Mouse (Mus musculus) testis, adult 2 months (tissue): Measurements from ENCODE around the gene Ifnl3. TPM values are rescaled to one million over a fixed set of nuclear protein-coding genes. Genes with fewer than 3 reads are reported as not detected.
"Not testable (repeated sequence)": the region's sequence is repeated elsewhere in the genome, so short reads cannot be mapped to it uniquely, and the experiment has no call there.

Experiments
- H3K27ac ChIP-seq: fragments of 200-500 bp; 2 replicates; pipeline ENCODE4 v1.5.1; 2012; ENCODE audit warnings: low read depth, low read length; ENCODE audit not compliant: control insufficient read depth, insufficient read depth
- H3K27me3 ChIP-seq: fragments of 200-500 bp; 2 replicates; pipeline ENCODE4 v1.6.1; 2012; ENCODE audit warnings: mild to moderate bottlenecking, low read length, moderate library complexity; ENCODE audit not compliant: control insufficient read depth, insufficient read depth
- H3K36me3 ChIP-seq: fragments of 200-500 bp; 2 replicates; pipeline ENCODE4 v1.6.1; 2012; ENCODE audit warnings: mild to moderate bottlenecking, low read length; ENCODE audit not compliant: control insufficient read depth, insufficient read depth
- H3K4me1 ChIP-seq: fragments of 200-500 bp; 2 replicates; pipeline ENCODE4 v1.6.1; 2012; ENCODE audit warnings: low read length; ENCODE audit not compliant: control insufficient read depth, insufficient read depth
- H3K4me3 ChIP-seq: fragments of 200-500 bp; 2 replicates; pipeline ENCODE4 v1.5.1; 2012; ENCODE audit warnings: low read depth, mild to moderate bottlenecking, low read length, moderate library complexity, mixed read lengths; ENCODE audit not compliant: control insufficient read depth
- CTCF ChIP-seq: fragments of 200-500 bp; IDR thresholded peaks from 2 replicates; pipeline ENCODE4 v1.5.1; 2012; ENCODE audit warnings: low read depth, mild to moderate bottlenecking, inconsistent platforms, low read length, moderate library complexity; ENCODE audit not compliant: control insufficient read depth, insufficient read depth, insufficient replicate concordance
- POLR2A ChIP-seq: fragments of 200-500 bp; IDR thresholded peaks from 2 replicates; pipeline ENCODE4 v1.6.1; 2012; ENCODE audit warnings: low read depth, mild to moderate bottlenecking, inconsistent platforms, low read length, moderate library complexity; ENCODE audit not compliant: control insufficient read depth
- polyA plus RNA-seq: library from polyadenylated mRNA; depleted of rRNA; stranded (reverse); fragments of >200 nt; gene quantifications from 2 replicates; pipeline ENCODE4 v1.2.3, GENCODE M21; 2012

Gene Ifnl3
- polyA plus RNA-seq, 1 experiment, result not detected

- Histone ChIP-seq H3K4me3 (peak overlapping the region; percentile 85), H3K27me3 (no peaks in the 10 kb centered on the region), H3K27ac (no peak overlapping the region), H3K36me3 (no peaks in the 10 kb centered on the region), H3K4me1 (peaks cover 19% of the 10 kb centered on the region)
- no peak for TF ChIP-seq POLR2A
- no peak for TF ChIP-seq CTCF
These were observed 31.7 kb upstream of the Ifnl3 start for GRCm38 (mm10) chr7:28490903-28491302.

GRCm38 (mm10) chr7:28492310-28492709, 30.3 kb upstream of the Ifnl3 start:
- no peaks in the 10 kb centered on the region for H3K27me3 ChIP-seq
- H3K27ac ChIP-seq, result peak overlapping the region; percentile 89
- no peaks in the 10 kb centered on the region for H3K36me3 ChIP-seq
- H3K4me1 ChIP-seq, result peaks cover 19% of the 10 kb centered on the region
- H3K4me3 ChIP-seq, result peak overlapping the region; percentile 85
- TF ChIP-seq POLR2A (peak; percentile 75; the same call in 1 of the 2 replicates), CTCF (no peak)

- Histone ChIP-seq H3K4me3 (no peak overlapping the region), H3K4me1 (peaks cover 12% of the 10 kb centered on the region), H3K27me3 (no peaks in the 10 kb centered on the region), H3K36me3 (no peaks in the 10 kb centered on the region), H3K27ac (no peak overlapping the region)
- TF ChIP-seq CTCF (no peak), POLR2A (no peak)
These were observed 27.2 kb upstream of the Ifnl3 start for GRCm38 (mm10) chr7:28495426-28495825.

GRCm38 (mm10) chr7:28505585-28505984, 17.1 kb upstream of the Ifnl3 start:
- Histone ChIP-seq H3K4me1 (no peaks in the 10 kb centered on the region), H3K4me3 (no peak overlapping the region), H3K36me3 (no peaks in the 10 kb centered on the region), H3K27ac (no peak overlapping the region), H3K27me3 (no peaks in the 10 kb centered on the region)
- TF ChIP-seq CTCF (no peak), POLR2A (no peak)

GRCm38 (mm10) chr7:28509121-28509520, 13.5 kb upstream of the Ifnl3 start:
- not testable (repeated sequence) for H3K27me3 ChIP-seq, H3K4me1 ChIP-seq, H3K27ac ChIP-seq, H3K4me3 ChIP-seq, H3K36me3 ChIP-seq

- H3K4me1 ChIP-seq, H3K27me3 ChIP-seq, H3K36me3 ChIP-seq, H3K27ac ChIP-seq, H3K4me3 ChIP-seq: not testable (repeated sequence)
These were observed 12.1 kb upstream of the Ifnl3 start, which contains the start of gene Ifnl2 for GRCm38 (mm10) chr7:28510405-28510974. TSS of gene Ifnl2 (minus strand) at chr7:28510455.

GRCm38 (mm10) chr7:28511441-28511840, 11.2 kb upstream of the Ifnl3 start:
- H3K27ac ChIP-seq, result no peak overlapping the region
- no peaks in the 10 kb centered on the region for H3K36me3 ChIP-seq
- H3K27me3 ChIP-seq, result no peaks in the 10 kb centered on the region
- TF ChIP-seq CTCF, result no peak
- no peak for TF ChIP-seq POLR2A
- no peak overlapping the region for H3K4me3 ChIP-seq
- no peaks in the 10 kb centered on the region for H3K4me1 ChIP-seq
